Mouse (Mus musculus): ENCODE data around the gene Nlrp4c.

- no peak for TF ChIP-seq GATA1 (IDR thresholded peaks at IDR 0.05; ENCODE audit: borderline replicate concordance, low read length)
- TF ChIP-seq FLI1 (IDR thresholded peaks at IDR 0.05; ENCODE audit: low read length), result no peak
Observed at GRCm38 (mm10) chr7:6136497-6136896, 91.5 kb downstream of the Nlrp4c start.

All from megakaryocyte, embryonic 14.5 days (primary cell).